Mouse (Mus musculus) midbrain, embryonic 10.5 days (tissue): ENCODE measurements at regions not wholly inside any gene's neighbourhood (a gene's known extent, or its start where the extent isn't known, plus 50 kb on each side); places are given as distances from the start of the nearest gene placed in this dataset.
A peak's percentile ranks its signal among the peaks of the same experiment; 100 is the strongest.

ENCODE experiments used
- DNase-seq: peaks from one replicate; pipeline ENCODE4 v3.0.0-alpha.2; 2017; ENCODE audit warnings: low spot score
- H3K27ac ChIP-seq: fragments of 300-500 bp; sonication (generic); replicated peaks from 2 replicates; pipeline ENCODE4 v1.5.1; 2016; ENCODE audit warnings: mild to moderate bottlenecking
- H3K27me3 ChIP-seq: fragments of 300-500 bp; sonication (generic); 2 replicates; pipeline ENCODE4 v1.6.1; 2016; ENCODE audit warnings: low read depth, mild to moderate bottlenecking; ENCODE audit not compliant: poor library complexity, severe bottlenecking
- H3K36me3 ChIP-seq: fragments of 300-500 bp; sonication (generic); 2 replicates; pipeline ENCODE4 v1.6.1; 2016; ENCODE audit warnings: mild to moderate bottlenecking, moderate library complexity
- H3K4me1 ChIP-seq: fragments of 300-500 bp; sonication (generic); 2 replicates; pipeline ENCODE4 v1.6.1; 2016
- H3K4me3 ChIP-seq: fragments of 300-500 bp; sonication (generic); 2 replicates; pipeline ENCODE4 v1.5.1; 2016; ENCODE audit warnings: mild to moderate bottlenecking, moderate library complexity
- H3K9me3 ChIP-seq: fragments of 300-500 bp; sonication (generic); replicated peaks from 2 replicates; pipeline ENCODE4 v1.6.1; 2016; ENCODE audit warnings: mild to moderate bottlenecking
- WGBS: fragments of 180-500 bp; shearing (Covaris S2); methylation state at CpG from one replicate; pipeline ENCODE4 v1.1.7; 2016; 5-methylcytosine and 5-hydroxymethylcytosine counted together

DNA sequence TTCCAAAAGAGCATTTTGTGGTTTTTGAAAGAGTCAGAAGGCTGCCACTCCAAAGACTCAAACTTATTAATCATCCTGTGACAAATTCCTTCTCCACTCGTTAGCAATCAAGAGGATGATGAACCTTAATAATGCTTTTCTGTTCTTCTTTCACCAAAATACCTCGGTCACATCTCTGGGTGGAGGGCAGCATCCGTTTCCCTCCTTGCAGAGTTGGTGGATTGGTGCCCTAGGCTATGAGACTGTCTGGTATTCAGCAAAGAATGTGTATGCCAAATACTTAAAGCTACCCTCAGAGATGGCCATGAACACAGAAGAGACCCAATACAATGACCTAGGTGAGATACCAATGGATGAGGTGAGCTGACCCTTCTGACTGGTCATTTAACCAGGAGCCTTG, 226.6 kb downstream of the Agtpbp1 start:
- Histone ChIP-seq H3K4me1 (peaks cover 4% of the 10 kb centered on the region; the same call in 1 of the 2 replicates), H3K36me3 (no peaks in the 10 kb centered on the region), H3K27me3 (no peaks in the 10 kb centered on the region), H3K4me3 (no peak overlapping the region), H3K27ac (no peak overlapping the region), H3K9me3 (no peaks in the 10 kb centered on the region)
- DNase-seq, result no peak
- WGBS, result 81% methylated on average over 3 of the region's 3 CpGs

- no peaks in the 10 kb centered on the region; the same call in 1 of the 2 replicates for H3K9me3 ChIP-seq
- 57% methylated on average over 6 of the region's 6 CpGs for WGBS
- H3K36me3 ChIP-seq, result no peaks in the 10 kb centered on the region
- H3K27me3 ChIP-seq, result no peaks in the 10 kb centered on the region
- H3K4me1 ChIP-seq, result no peaks in the 10 kb centered on the region
- no peak overlapping the region for H3K4me3 ChIP-seq
- peak; percentile 33 for DNase-seq
- no peak overlapping the region for H3K27ac ChIP-seq
These were observed 233.6 kb downstream of the Agtpbp1 start for GRCm38 (mm10) chr13:59351461-59351860.

- no peak for DNase-seq
- H3K36me3 ChIP-seq, result no peaks in the 10 kb centered on the region
- no peak overlapping the region for H3K27ac ChIP-seq
- no peak overlapping the region for H3K4me3 ChIP-seq
- H3K9me3 ChIP-seq, result no peaks in the 10 kb centered on the region; the same call in 1 of the 2 replicates
- no peaks in the 10 kb centered on the region for H3K4me1 ChIP-seq
- 89% methylated on average over 7 of the region's 7 CpGs for WGBS
- no peaks in the 10 kb centered on the region for H3K27me3 ChIP-seq
These were observed 234.3 kb downstream of the Agtpbp1 start for GRCm38 (mm10) chr13:59350613-59351150.

DNA sequence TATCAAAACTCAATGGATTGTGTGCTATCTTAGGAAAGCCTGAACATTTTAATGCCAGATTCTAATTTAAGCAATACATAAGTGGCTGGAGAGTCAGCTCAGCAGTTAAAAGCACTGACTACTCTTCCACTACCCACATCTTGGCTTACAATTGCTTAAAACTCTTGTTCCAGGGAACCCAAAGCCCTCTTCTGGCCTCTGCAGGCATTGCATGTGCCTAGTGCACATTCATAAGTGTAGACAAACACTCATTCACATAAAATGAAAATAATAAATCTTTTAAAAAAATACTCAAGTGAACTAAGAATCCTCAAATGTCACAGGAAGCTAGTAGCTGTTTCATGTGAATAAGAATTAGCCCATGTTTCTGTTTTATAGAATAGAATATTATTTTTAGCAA, 236.5 kb downstream of the Agtpbp1 start:
- Histone ChIP-seq H3K4me3 (no peak overlapping the region), H3K27me3 (no peaks in the 10 kb centered on the region), H3K4me1 (no peaks in the 10 kb centered on the region), H3K36me3 (no peaks in the 10 kb centered on the region), H3K27ac (no peak overlapping the region), H3K9me3 (no peaks in the 10 kb centered on the region; the same call in 1 of the 2 replicates)
- no peak for DNase-seq

- Histone ChIP-seq H3K27me3 (no peaks in the 10 kb centered on the region), H3K4me3 (no peak overlapping the region), H3K36me3 (no peaks in the 10 kb centered on the region), H3K27ac (no peak overlapping the region), H3K9me3 (no peaks in the 10 kb centered on the region), H3K4me1 (peaks cover 2% of the 10 kb centered on the region; the same call in 1 of the 2 replicates)
- DNase-seq, result no peak
- WGBS, result 87% methylated on average over 13 of the region's 13 CpGs
These were observed 243.2 kb downstream of the Agtpbp1 start for GRCm38 (mm10) chr13:59341871-59342270.

DNA sequence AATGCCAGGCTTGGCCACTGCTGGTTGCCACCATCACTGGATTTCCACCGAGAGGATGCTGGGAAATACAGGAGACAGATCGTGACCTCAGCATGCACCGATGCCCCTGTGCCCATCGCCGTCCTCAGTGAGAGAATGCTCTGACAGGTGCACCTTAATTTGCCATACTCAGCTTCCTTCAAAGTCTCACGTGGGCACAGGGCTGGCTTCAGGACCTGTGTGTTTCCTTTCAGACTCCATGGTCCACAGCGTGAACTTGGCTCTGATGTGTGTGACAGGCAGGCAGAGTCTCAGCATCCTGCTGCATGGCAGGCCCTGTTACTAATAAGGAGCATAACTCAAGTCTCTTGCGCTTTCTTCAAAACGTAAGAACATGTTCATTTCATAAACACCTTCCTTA, 246.6 kb downstream of the Agtpbp1 start:
- DNase-seq, result no peak
- Histone ChIP-seq H3K36me3 (no peaks in the 10 kb centered on the region), H3K4me3 (no peak overlapping the region), H3K9me3 (no peaks in the 10 kb centered on the region), H3K27ac (no peak overlapping the region), H3K27me3 (no peaks in the 10 kb centered on the region), H3K4me1 (peaks cover 2% of the 10 kb centered on the region; the same call in 1 of the 2 replicates)
- WGBS, result 92% methylated on average over 9 of the region's 9 CpGs

GRCm38 (mm10) chr13:59323933-59324332, 261.1 kb downstream of the Agtpbp1 start:
- 88% methylated on average over 3 of the region's 3 CpGs for WGBS

GRCm38 (mm10) chr13:59323441-59323840, 261.6 kb downstream of the Agtpbp1 start:
- H3K36me3 ChIP-seq, result no peaks in the 10 kb centered on the region
- no peaks in the 10 kb centered on the region for H3K9me3 ChIP-seq
- no peaks in the 10 kb centered on the region for H3K4me1 ChIP-seq
- no peak overlapping the region for H3K27ac ChIP-seq
- 45% methylated on average over 5 of the region's 5 CpGs for WGBS
- peak; percentile 20 for DNase-seq
- no peaks in the 10 kb centered on the region for H3K27me3 ChIP-seq
- H3K4me3 ChIP-seq, result no peak overlapping the region

More at GRCm38 (mm10) chr13:59323933-59324332, 261.1 kb downstream of the Agtpbp1 start:
- H3K27ac ChIP-seq, result no peak overlapping the region
- H3K4me3 ChIP-seq, result no peak overlapping the region
- H3K4me1 ChIP-seq, result no peaks in the 10 kb centered on the region
- no peak for DNase-seq
- no peaks in the 10 kb centered on the region for H3K9me3 ChIP-seq
- H3K36me3 ChIP-seq, result no peaks in the 10 kb centered on the region
- H3K27me3 ChIP-seq, result no peaks in the 10 kb centered on the region

GRCm38 (mm10) chr13:59320261-59320660, 264.8 kb downstream of the Agtpbp1 start:
- no peaks in the 10 kb centered on the region for H3K4me1 ChIP-seq
- no peak for DNase-seq
- 89% methylated on average over 5 of the region's 5 CpGs for WGBS
- no peaks in the 10 kb centered on the region for H3K27me3 ChIP-seq
- no peak overlapping the region for H3K27ac ChIP-seq
- no peak overlapping the region for H3K4me3 ChIP-seq
- H3K9me3 ChIP-seq, result no peaks in the 10 kb centered on the region
- H3K36me3 ChIP-seq, result no peaks in the 10 kb centered on the region

DNA sequence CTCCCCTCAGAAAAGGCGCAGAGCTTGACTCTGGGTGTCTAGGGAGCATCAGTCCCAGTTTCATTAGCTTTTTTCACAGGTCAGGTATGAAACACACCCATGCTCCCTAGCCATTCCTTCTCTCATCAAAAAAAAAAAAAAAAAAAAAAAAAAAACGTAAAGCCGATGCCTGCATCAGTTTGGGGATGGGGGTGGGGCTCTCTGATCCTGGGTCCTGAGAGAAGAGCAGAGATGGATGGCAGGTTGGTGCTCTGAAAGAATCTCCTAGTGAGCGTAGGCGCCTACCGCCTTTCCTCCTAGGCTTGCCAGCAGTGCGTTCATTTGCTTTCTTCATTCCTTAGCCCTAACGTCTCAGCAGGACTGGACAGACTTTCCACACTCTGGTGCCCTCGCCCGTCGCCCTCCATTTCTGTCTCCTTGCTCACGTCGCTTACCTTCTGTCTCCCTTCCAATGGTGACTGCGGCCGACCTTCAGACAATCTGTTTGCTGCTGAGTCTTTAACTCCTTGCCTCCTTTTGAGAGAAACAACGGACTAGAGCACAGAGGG, 267.5 kb downstream of the Agtpbp1 start:
- 68% methylated on average over 16 of the region's 16 CpGs for WGBS
- H3K27ac ChIP-seq, result no peak overlapping the region
- no peaks in the 10 kb centered on the region for H3K9me3 ChIP-seq
- no peaks in the 10 kb centered on the region for H3K4me1 ChIP-seq
- H3K36me3 ChIP-seq, result no peaks in the 10 kb centered on the region
- no peak overlapping the region for H3K4me3 ChIP-seq
- DNase-seq, result no peak
- no peaks in the 10 kb centered on the region for H3K27me3 ChIP-seq

GRCm38 (mm10) chr13:59315811-59316210, 269.2 kb downstream of the Agtpbp1 start:
- DNase-seq, result no peak
- Histone ChIP-seq H3K4me1 (no peaks in the 10 kb centered on the region), H3K4me3 (no peak overlapping the region), H3K27ac (no peak overlapping the region), H3K27me3 (no peaks in the 10 kb centered on the region), H3K36me3 (no peaks in the 10 kb centered on the region), H3K9me3 (no peaks in the 10 kb centered on the region)
- 70% methylated on average over 3 of the region's 3 CpGs for WGBS

DNA sequence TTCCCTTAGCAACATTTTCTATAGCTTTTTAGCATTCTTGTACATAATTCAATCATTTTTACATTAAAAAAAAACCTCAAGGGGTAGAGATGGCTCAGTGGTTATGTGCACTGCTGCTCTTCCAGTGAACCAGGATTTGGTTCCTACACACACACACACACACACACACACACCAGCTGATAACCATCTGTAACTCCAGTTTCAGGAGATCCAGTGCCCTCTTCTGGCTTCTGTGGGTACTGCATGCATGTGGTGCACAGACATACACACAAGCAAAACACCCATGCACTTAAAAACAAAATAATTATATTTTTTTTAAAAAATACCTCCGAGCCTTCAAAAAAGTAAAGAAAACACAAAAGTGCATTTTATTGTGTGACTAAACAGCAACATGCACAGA, 270.6 kb downstream of the Agtpbp1 start:
- H3K4me3 ChIP-seq, result no peak overlapping the region
- WGBS, result 73% methylated on average over 1 of the region's 1 CpGs
- peak; percentile 51 for DNase-seq
- H3K36me3 ChIP-seq, result no peaks in the 10 kb centered on the region
- no peaks in the 10 kb centered on the region for H3K9me3 ChIP-seq
- no peak overlapping the region for H3K27ac ChIP-seq
- no peaks in the 10 kb centered on the region for H3K27me3 ChIP-seq
- H3K4me1 ChIP-seq, result no peaks in the 10 kb centered on the region

DNA sequence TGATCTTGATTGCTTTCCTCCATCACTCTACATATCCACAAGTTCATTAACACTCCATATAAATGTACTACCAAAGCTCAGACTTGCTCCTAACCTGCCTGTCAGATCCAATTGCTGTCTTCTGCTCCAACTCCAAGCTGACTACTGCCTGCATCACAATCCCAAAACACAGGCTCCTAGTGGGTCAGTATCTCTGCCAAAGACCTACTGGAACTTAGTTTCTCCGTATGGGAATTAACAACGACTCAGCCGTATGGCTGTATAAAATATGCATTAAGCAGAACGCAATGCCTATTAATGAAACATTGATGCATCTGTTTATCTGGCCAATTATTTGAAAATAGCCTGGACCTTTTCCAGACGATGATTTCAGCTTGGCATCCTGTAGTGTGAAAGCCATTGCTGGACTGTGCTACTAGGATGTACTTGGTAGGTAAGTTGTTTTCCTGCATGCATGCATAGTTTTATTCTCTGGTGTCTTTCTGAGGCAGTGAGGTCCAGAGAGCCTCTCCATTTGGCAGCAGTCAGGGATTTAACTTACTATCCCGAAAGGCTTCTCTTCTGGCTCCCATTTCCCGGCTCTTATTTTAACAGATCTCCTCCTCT, 271.2 kb downstream of the Agtpbp1 start:
- Histone ChIP-seq H3K4me3 (no peak overlapping the region), H3K4me1 (no peaks in the 10 kb centered on the region), H3K36me3 (no peaks in the 10 kb centered on the region), H3K27ac (no peak overlapping the region), H3K9me3 (no peaks in the 10 kb centered on the region), H3K27me3 (no peaks in the 10 kb centered on the region)
- 95% methylated on average over 7 of the region's 7 CpGs for WGBS
- no peak for DNase-seq
